Mouse (Mus musculus) small intestine, adult 2 months (tissue): ENCODE measurements at regions not wholly inside any gene's neighbourhood (a gene's known extent, or its start where the extent isn't known, plus 50 kb on each side); places are given as distances from the start of the nearest gene placed in this dataset.

Source experiments
- CTCF ChIP-seq: fragments of 200-500 bp; IDR thresholded peaks from 2 replicates; pipeline ENCODE4 v1.5.1; 2012; ENCODE audit warnings: low read depth, mild to moderate bottlenecking, control low read depth, inconsistent platforms, low read length, moderate library complexity, mixed read lengths; ENCODE audit not compliant: insufficient replicate concordance, insufficient read length; ENCODE audit errors: extremely low read depth
- POLR2A ChIP-seq: fragments of 200-500 bp; IDR thresholded peaks from 2 replicates; pipeline ENCODE4 v1.6.1; 2012; ENCODE audit warnings: low read depth, mild to moderate bottlenecking, control low read depth, inconsistent platforms, low read length, moderate library complexity

GRCm38 (mm10) chr9:87402010-87402409, 146.7 kb upstream of the Cep162 start:
- TF ChIP-seq POLR2A (no peak), CTCF (no peak)
